Mouse (Mus musculus): ENCODE results near the gene Zbtb49. TPM values are rescaled to one million over a fixed set of nuclear protein-coding genes. Genes with fewer than 3 reads are reported as not detected.

Gene Zbtb49
- total and polyA plus RNA-seq, 2 experiments from 2014 or later, result 14.7 to 25.2 TPM

GRCm38 (mm10) chr5:38173766-38174165, 46.5 kb downstream of the Zbtb49 start:
- H3K4me2 ChIP-seq (ENCODE audit: low read depth, low read length), result no peak overlapping the region
- H3K4me1 ChIP-seq (ENCODE audit: insufficient read depth, low read length), result no peaks in the 10 kb centered on the region
- no peak overlapping the region for H3K4me3 ChIP-seq (ENCODE audit: low read length)
- no peak overlapping the region for H3K27ac ChIP-seq
- no peaks in the 10 kb centered on the region for H3K9me3 ChIP-seq (ENCODE audit: low read length)
- DNase-seq (ENCODE audit: low spot score), result no peak
- no peaks in the 10 kb centered on the region for H3K27me3 ChIP-seq (ENCODE audit: insufficient read depth, low read length)
- WGBS, result 62% methylated on average over 5 of the region's 5 CpGs
- H3K36me3 ChIP-seq (ENCODE audit: insufficient read depth, low read length), result no peaks in the 10 kb centered on the region
- no peak for ATAC-seq
- TF ChIP-seq CTCF (IDR thresholded peaks at IDR 0.05; ENCODE audit: low read depth), result no peak
- no peak overlapping the region for H3K9ac ChIP-seq (replicated peaks; ENCODE audit: low read length)

DNA sequence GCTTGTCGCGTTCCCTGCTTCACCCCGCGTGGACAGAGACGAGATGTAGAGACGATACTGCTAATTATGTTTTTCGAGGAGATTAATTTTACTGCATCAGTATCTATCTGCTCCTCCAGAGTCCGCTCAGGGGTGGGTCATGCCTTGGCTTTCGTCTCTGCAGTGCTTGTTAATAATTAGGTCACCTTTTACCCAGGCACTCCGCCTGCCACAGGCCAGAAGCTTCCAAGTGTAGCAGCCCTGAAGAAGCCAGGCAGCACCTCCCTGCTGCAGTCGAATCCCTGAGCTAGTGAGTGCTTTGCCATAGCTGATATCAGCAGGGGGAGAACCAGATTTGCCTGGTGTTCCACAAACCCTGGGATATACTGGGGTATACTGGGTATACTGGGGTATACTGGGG, 51.8 kb downstream of the Zbtb49 start:
- Histone ChIP-seq H3K4me2 (ENCODE audit: low read depth, low read length) (no peak overlapping the region), H3K27me3 (ENCODE audit: insufficient read depth, low read length) (no peaks in the 10 kb centered on the region), H3K9ac (replicated peaks; ENCODE audit: low read length) (no peak overlapping the region), H3K27ac (no peak overlapping the region), H3K4me3 (ENCODE audit: low read length) (no peak overlapping the region), H3K9me3 (ENCODE audit: low read length) (no peaks in the 10 kb centered on the region), H3K4me1 (ENCODE audit: insufficient read depth, low read length) (no peaks in the 10 kb centered on the region), H3K36me3 (ENCODE audit: insufficient read depth, low read length) (no peaks in the 10 kb centered on the region)
- ATAC-seq, result peak; percentile 54; the same call in 1 of the 2 replicates
- 56% methylated on average over 11 of the region's 11 CpGs for WGBS
- DNase-seq (ENCODE audit: low spot score), result no peak
- no peak for TF ChIP-seq CTCF (IDR thresholded peaks at IDR 0.05; ENCODE audit: low read depth)

DNA sequence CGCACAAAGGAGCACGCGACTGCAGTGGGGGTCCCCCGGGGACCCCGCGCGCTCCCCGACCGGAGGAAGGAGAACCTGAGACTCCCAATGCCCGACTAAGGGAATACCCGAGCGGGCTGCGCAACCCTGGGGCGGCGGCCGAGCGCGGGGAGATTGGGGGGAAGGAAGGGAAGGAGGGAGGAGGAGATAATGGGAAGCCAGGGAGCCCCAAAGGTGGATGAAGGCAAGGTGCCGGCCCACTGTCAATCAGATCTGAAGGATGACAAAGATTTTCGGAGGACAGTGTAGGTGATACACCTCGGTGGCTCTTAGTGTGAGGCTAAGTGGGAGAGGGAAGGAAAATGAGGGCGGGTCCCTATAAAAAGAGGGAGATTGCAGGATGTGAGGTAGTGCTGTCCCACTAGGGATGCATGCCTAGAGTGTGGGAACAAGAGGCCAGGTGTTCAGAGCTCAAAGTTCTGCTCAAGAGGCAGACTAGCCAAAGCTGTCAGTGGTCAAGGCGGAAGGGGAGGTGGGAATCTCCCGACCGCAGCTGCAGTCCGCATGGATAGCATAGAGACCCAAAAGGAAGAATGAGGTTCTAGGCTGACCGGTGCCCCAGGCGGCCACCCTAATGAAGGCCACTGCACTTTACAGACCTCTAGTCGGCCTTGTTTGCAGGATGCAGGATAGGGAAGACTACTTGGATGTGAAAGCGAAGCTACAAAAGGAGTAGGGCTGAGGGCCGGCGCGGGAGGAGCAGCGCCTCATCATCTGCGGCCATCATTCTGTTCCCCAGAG, 60.4 kb downstream of the Zbtb49 start, which contains the start of gene Nsg1:
Gene Nsg1, minus strand, starts transcription at position 274 of the 780 bp plus-strand sequence.
- peak within 1 kb of the TSS; percentile 85 for H3K4me2 ChIP-seq (ENCODE audit: low read depth, low read length)
- peaks cover 17% of the 10 kb centered on the region for H3K4me1 ChIP-seq (ENCODE audit: insufficient read depth, low read length)
- DNase-seq (ENCODE audit: low spot score) (peak; percentile 49), ATAC-seq (peak; percentile 39)
- H3K9ac ChIP-seq (replicated peaks; ENCODE audit: low read length), result peak within 1 kb of the TSS; percentile 97
- peak within 1 kb of the TSS; percentile 97 for H3K27ac ChIP-seq
- peak; percentile 17; the same call in 1 of the 2 replicates for TF ChIP-seq CTCF (IDR thresholded peaks at IDR 0.05; ENCODE audit: low read depth)
- WGBS, result 9% methylated on average over 34 of the region's 35 CpGs
- no peaks in the 10 kb centered on the region for H3K27me3 ChIP-seq (ENCODE audit: insufficient read depth, low read length)
- H3K9me3 ChIP-seq (ENCODE audit: low read length), result no peaks in the 10 kb centered on the region
- peaks cover 17% of the 10 kb centered on the region for H3K36me3 ChIP-seq (ENCODE audit: insufficient read depth, low read length)
- peak within 1 kb of the TSS; percentile 75 for H3K4me3 ChIP-seq (ENCODE audit: low read length)

- peak overlapping the region; percentile 97 for H3K27ac ChIP-seq
- DNase-seq (ENCODE audit: low spot score), result peak; percentile 96
- H3K9ac ChIP-seq (replicated peaks; ENCODE audit: low read length), result peak overlapping the region; percentile 97
- peaks cover 25% of the 10 kb centered on the region for H3K36me3 ChIP-seq (ENCODE audit: insufficient read depth, low read length)
- no peaks in the 10 kb centered on the region for H3K27me3 ChIP-seq (ENCODE audit: insufficient read depth, low read length)
- under 1% methylated on average over 71 of the region's 79 CpGs for WGBS
- H3K4me1 ChIP-seq (ENCODE audit: insufficient read depth, low read length), result peaks cover 24% of the 10 kb centered on the region
- no peak for TF ChIP-seq CTCF (IDR thresholded peaks at IDR 0.05; ENCODE audit: low read depth)
- peak overlapping the region; percentile 85 for H3K4me2 ChIP-seq (ENCODE audit: low read depth, low read length)
- H3K9me3 ChIP-seq (ENCODE audit: low read length), result no peaks in the 10 kb centered on the region
- ATAC-seq, result peak; percentile 86
- H3K4me3 ChIP-seq (ENCODE audit: low read length), result peak overlapping the region; percentile 75
Measured at GRCm38 (mm10) chr5:38158947-38159633, 61.2 kb downstream of the Zbtb49 start.

- ATAC-seq (peak; percentile 65), DNase-seq (ENCODE audit: low spot score) (peak; percentile 74)
- under 1% methylated on average over 17 of the region's 17 CpGs for WGBS
- peak overlapping the region; percentile 97 for H3K27ac ChIP-seq
- H3K4me2 ChIP-seq (ENCODE audit: low read depth, low read length), result peak overlapping the region; percentile 85
- H3K9me3 ChIP-seq (ENCODE audit: low read length), result no peaks in the 10 kb centered on the region
- no peaks in the 10 kb centered on the region for H3K27me3 ChIP-seq (ENCODE audit: insufficient read depth, low read length)
- peaks cover 27% of the 10 kb centered on the region for H3K36me3 ChIP-seq (ENCODE audit: insufficient read depth, low read length)
- peak overlapping the region; percentile 97 for H3K9ac ChIP-seq (replicated peaks; ENCODE audit: low read length)
- no peak for TF ChIP-seq CTCF (IDR thresholded peaks at IDR 0.05; ENCODE audit: low read depth)
- peaks cover 29% of the 10 kb centered on the region for H3K4me1 ChIP-seq (ENCODE audit: insufficient read depth, low read length)
- H3K4me3 ChIP-seq (ENCODE audit: low read length), result peak overlapping the region; percentile 75
Measured at GRCm38 (mm10) chr5:38158501-38158946, 61.7 kb downstream of the Zbtb49 start.

- peaks cover 27% of the 10 kb centered on the region for H3K36me3 ChIP-seq (ENCODE audit: insufficient read depth, low read length)
- 19% methylated on average over 9 of the region's 9 CpGs for WGBS
- peak overlapping the region; percentile 75 for H3K4me3 ChIP-seq (ENCODE audit: low read length)
- ATAC-seq, result no peak
- peaks cover 32% of the 10 kb centered on the region for H3K4me1 ChIP-seq (ENCODE audit: insufficient read depth, low read length)
- H3K9me3 ChIP-seq (ENCODE audit: low read length), result no peaks in the 10 kb centered on the region
- no peaks in the 10 kb centered on the region for H3K27me3 ChIP-seq (ENCODE audit: insufficient read depth, low read length)
- peak overlapping the region; percentile 97 for H3K27ac ChIP-seq
- no peak for TF ChIP-seq CTCF (IDR thresholded peaks at IDR 0.05; ENCODE audit: low read depth)
- peak overlapping the region; percentile 97 for H3K9ac ChIP-seq (replicated peaks; ENCODE audit: low read length)
- H3K4me2 ChIP-seq (ENCODE audit: low read depth, low read length), result peak overlapping the region; percentile 85
- no peak for DNase-seq (ENCODE audit: low spot score)
Measured at GRCm38 (mm10) chr5:38157481-38158020, 62.7 kb downstream of the Zbtb49 start.

Measured in hindbrain, postnatal 0 days (tissue).